In the genomic region with DNA sequence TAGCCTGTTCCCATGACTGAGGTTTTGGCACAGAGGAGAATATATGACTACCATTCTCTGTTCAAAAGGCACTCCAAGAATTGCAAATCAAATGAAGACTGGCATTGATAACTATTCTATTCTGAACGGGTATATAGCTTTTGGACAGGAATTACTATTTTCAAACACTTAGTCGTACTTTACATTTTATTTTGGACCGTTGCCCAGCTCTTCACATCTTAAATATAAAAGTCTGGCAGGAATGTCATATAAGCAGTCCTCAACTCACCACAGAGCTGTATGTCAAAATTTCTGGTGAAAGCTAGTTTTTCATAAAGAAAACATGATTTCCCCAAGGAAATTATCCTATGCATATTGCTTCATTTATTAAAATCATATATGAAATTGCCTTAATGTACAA, we compare ENCODE assay signal across 23 mouse cellular contexts.
A peak's percentile ranks its signal among the peaks of the same experiment; 100 is the strongest.
DNase-seq lines count a peak whose midpoint lies in the region; ATAC-seq and TF ChIP-seq lines count a peak whose summit lies in the region.
"Had no signal": no experiment of that assay in that cellular context is flagged by ENCODE, and none has a peak within 500 bp of the region (broad histone marks: within the 10 kb centered on the region; RNA-seq: fewer than 3 reads in every experiment).

No protein-coding gene starts in this region.

- no peak overlapping the region for H3K9ac ChIP-seq in forebrain, embryonic 14.5 days (ENCODE audit: low read length)
- H3K9ac ChIP-seq in limb, embryonic 14.5 days (ENCODE audit: low read depth, low read length, severe bottlenecking): no peak overlapping the region
- H3K9ac ChIP-seq: embryonic facial prominence, embryonic 13.5 days; hindbrain, embryonic 12.5 days; hindbrain, embryonic 15.5 days had no signal

- no peak overlapping the region for H3K4me2 ChIP-seq in forebrain, embryonic 14.5 days (ENCODE audit: low read length)
- no peak overlapping the region for H3K4me2 ChIP-seq in limb, embryonic 14.5 days (replicated peaks; ENCODE audit: low read depth, low read length, severe bottlenecking)
- H3K4me2 ChIP-seq: embryonic facial prominence, embryonic 13.5 days; heart, embryonic 11.5 days; hindbrain, embryonic 12.5 days; hindbrain, embryonic 15.5 days had no signal

- H3K4me1 ChIP-seq in forebrain, embryonic 14.5 days (ENCODE audit: control insufficient read depth, insufficient read depth, low read length): no peaks in the 10 kb centered on the region
- H3K4me1 ChIP-seq in forebrain, embryonic 10.5 days: no peaks in the 10 kb centered on the region
- H3K4me1 ChIP-seq in limb, embryonic 14.5 days (ENCODE audit: control insufficient read depth, insufficient read depth, low read length): no peaks in the 10 kb centered on the region
- H3K4me1 ChIP-seq in limb, embryonic 10.5 days: no peaks in the 10 kb centered on the region
- H3K4me1 ChIP-seq: embryonic facial prominence, embryonic 13.5 days; hindbrain, embryonic 12.5 days; hindbrain, embryonic 15.5 days had no signal

- no peaks in the 10 kb centered on the region for H3K36me3 ChIP-seq in forebrain, embryonic 14.5 days (ENCODE audit: control insufficient read depth, insufficient read depth, low read length)
- H3K36me3 ChIP-seq in forebrain, embryonic 10.5 days (replicated peaks): no peaks in the 10 kb centered on the region
- H3K36me3 ChIP-seq in limb, embryonic 14.5 days (ENCODE audit: control insufficient read depth, insufficient read depth, low read length): no peaks in the 10 kb centered on the region
- H3K36me3 ChIP-seq in limb, embryonic 10.5 days: no peaks in the 10 kb centered on the region
- H3K36me3 ChIP-seq: embryonic facial prominence, embryonic 13.5 days; G1E; hindbrain, embryonic 12.5 days; hindbrain, embryonic 15.5 days had no signal

- DNase-seq in forebrain, embryonic 14.5 days (ENCODE audit: low spot score): peak; percentile 59
- no peak for DNase-seq in forebrain, embryonic 10.5 days (ENCODE audit: extremely low spot score, low spot score)
- peak; percentile 66 for DNase-seq in limb, embryonic 14.5 days (ENCODE audit: low spot score)
- DNase-seq in limb, embryonic 10.5 days (ENCODE audit: low spot score): no peak
- DNase-seq in brain, adult 2 months (ENCODE audit: low read depth, low spot score): peak; percentile 4
- DNase-seq in telencephalon, adult 2 months (ENCODE audit: low read depth, low spot score): peak; percentile 2
- no peak for DNase-seq in gastrocnemius, postnatal 36 days
- DNase-seq: adrenal gland, adult 2 months; adrenal gland, postnatal 14 days; B cell, adult 2 months; cerebellum, adult 11 months; cerebellum, adult 2 months; cerebellum, adult 9-11 months; cerebellum, postnatal 25 days; gastrocnemius, postnatal 10 days; heart, adult 11 months had no signal

- intact Hi-C loops in gastrocnemius, postnatal 36 days (cut with DNase I): no loop called here

- H3K4me3 ChIP-seq in forebrain, embryonic 14.5 days (ENCODE audit: low read depth, low read length): no peak overlapping the region
- no peak overlapping the region for H3K4me3 ChIP-seq in forebrain, embryonic 10.5 days
- H3K4me3 ChIP-seq in limb, embryonic 14.5 days (replicated peaks; ENCODE audit: low read length): no peak overlapping the region
- no peak overlapping the region for H3K4me3 ChIP-seq in limb, embryonic 10.5 days
- H3K4me3 ChIP-seq: embryonic facial prominence, embryonic 13.5 days; hindbrain, embryonic 12.5 days; hindbrain, embryonic 15.5 days had no signal

- WGBS in forebrain, embryonic 14.5 days: 71% methylated on average over 3 of the region's 3 CpGs
- 85% methylated on average over 3 of the region's 3 CpGs for WGBS in forebrain, embryonic 10.5 days
- WGBS in limb, embryonic 14.5 days: 56% methylated on average over 3 of the region's 3 CpGs
- 90% methylated on average over 3 of the region's 3 CpGs for WGBS in limb, embryonic 10.5 days

- no peak for TF ChIP-seq POLR2A in limb, embryonic 14.5 days (IDR thresholded peaks at IDR 0.05; ENCODE audit: borderline replicate concordance, extremely low read depth, insufficient read depth, insufficient read length)

- H3K27ac ChIP-seq in forebrain, embryonic 14.5 days (ENCODE audit: low read depth, low read length): no peak overlapping the region
- no peak overlapping the region for H3K27ac ChIP-seq in forebrain, embryonic 10.5 days
- H3K27ac ChIP-seq in limb, embryonic 14.5 days (replicated peaks; ENCODE audit: low read depth, low read length): no peak overlapping the region
- no peak overlapping the region for H3K27ac ChIP-seq in limb, embryonic 10.5 days
- H3K27ac ChIP-seq: embryonic facial prominence, embryonic 13.5 days; hindbrain, embryonic 12.5 days; hindbrain, embryonic 15.5 days had no signal

- no peaks in the 10 kb centered on the region for H3K9me3 ChIP-seq in forebrain, embryonic 14.5 days (replicated peaks; ENCODE audit: control insufficient read depth, low read length)
- no peaks in the 10 kb centered on the region for H3K9me3 ChIP-seq in forebrain, embryonic 10.5 days
- H3K9me3 ChIP-seq in limb, embryonic 14.5 days (ENCODE audit: control insufficient read depth, low read length): no peaks in the 10 kb centered on the region
- no peaks in the 10 kb centered on the region for H3K9me3 ChIP-seq in limb, embryonic 10.5 days (replicated peaks)
- H3K9me3 ChIP-seq: embryonic facial prominence, embryonic 13.5 days; G1E; hindbrain, embryonic 12.5 days; hindbrain, embryonic 15.5 days had no signal

- H3K27me3 ChIP-seq in forebrain, embryonic 14.5 days (replicated peaks; ENCODE audit: control insufficient read depth, insufficient read depth, low read length): no peaks in the 10 kb centered on the region
- H3K27me3 ChIP-seq in forebrain, embryonic 10.5 days (ENCODE audit: poor library complexity, severe bottlenecking): no peaks in the 10 kb centered on the region
- H3K27me3 ChIP-seq in limb, embryonic 14.5 days (ENCODE audit: control insufficient read depth, insufficient read depth, low read length): no peaks in the 10 kb centered on the region
- H3K27me3 ChIP-seq in limb, embryonic 10.5 days (ENCODE audit: low read depth, poor library complexity, severe bottlenecking): no peaks in the 10 kb centered on the region
- H3K27me3 ChIP-seq: CH12.LX; embryonic facial prominence, embryonic 13.5 days; hindbrain, embryonic 12.5 days; hindbrain, embryonic 15.5 days had no signal

- no peak for ATAC-seq in forebrain, embryonic 14.5 days
- no peak for ATAC-seq in limb, embryonic 14.5 days (ENCODE audit: low FRiP score, low read depth)
- ATAC-seq: intestine, postnatal 0 days had no signal

Comparison
In these comparisons a context has a peak if more than half of its experiments do, and no peak if none do; other contexts are left out.
1. DNase-seq: peak in forebrain, embryonic 14.5 days (single experiment), limb, embryonic 14.5 days (single experiment), brain, adult 2 months (single experiment) and telencephalon, adult 2 months (single experiment); none in forebrain, embryonic 10.5 days (single experiment), limb, embryonic 10.5 days (single experiment) and gastrocnemius, postnatal 36 days (0 of 2).